Mouse (Mus musculus): ENCODE measurements around the gene Gpd1.

GRCm38 (mm10) chr15:99721921-99722743 is 4.8 kb downstream of the Gpd1 start:
- no peak for TF ChIP-seq GATA1 (IDR thresholded peaks at IDR 0.05; ENCODE audit: borderline replicate concordance, low read length)
- TF ChIP-seq FLI1 (IDR thresholded peaks at IDR 0.05; ENCODE audit: low read length) = no peak

Data from megakaryocyte, embryonic 14.5 days (primary cell).